Mouse (Mus musculus): ENCODE measurements around the gene 5330417C22Rik. TPM values are rescaled to one million over a fixed set of nuclear protein-coding genes. Genes with fewer than 3 reads are reported as not detected.

Gene 5330417C22Rik
- polyA plus RNA-seq, 1 experiment = not detected

DNA sequence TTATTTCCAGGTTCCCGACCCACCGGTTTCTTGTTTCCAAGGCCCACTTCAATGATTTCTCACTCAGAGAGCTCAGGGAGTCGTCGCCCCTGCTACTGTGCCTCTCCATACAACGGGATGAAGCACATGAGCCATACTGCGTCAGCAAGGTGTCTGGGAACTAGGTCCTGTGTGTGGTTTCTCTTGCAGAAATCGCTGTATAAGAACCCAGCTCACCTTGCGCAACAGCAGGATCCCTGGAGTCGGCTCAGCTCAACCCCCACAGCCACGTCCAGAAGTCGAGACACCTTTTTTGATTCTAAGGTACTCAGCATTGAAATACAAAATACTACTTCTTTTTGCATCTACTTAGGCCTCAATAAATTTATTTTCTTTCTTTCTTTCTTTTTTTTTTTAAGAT lies 6.0 kb upstream of the 5330417C22Rik start:
- no peak for TF ChIP-seq GATA1 (IDR thresholded peaks at IDR 0.05; ENCODE audit: low read length)

DNA sequence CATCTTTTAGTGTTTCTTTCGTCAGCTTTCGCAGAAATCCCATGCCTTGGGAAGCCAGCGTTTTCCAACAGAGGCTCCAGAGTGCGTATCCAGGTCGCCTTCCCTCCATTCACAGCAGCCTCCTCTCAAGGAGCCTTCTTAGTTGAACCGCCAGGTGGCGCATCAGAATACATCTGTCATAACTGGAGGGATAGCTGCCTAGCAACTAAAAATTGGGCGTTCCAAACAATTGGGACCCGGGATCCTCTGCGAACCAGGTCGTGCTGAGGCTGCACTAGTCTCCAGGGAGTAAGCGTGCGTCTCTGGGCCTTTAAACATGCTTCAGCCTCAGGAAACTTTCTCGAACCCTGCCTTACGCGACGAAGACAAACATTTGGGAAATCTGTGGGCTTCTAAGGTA lies 967 bp upstream of the 5330417C22Rik start:
- TF ChIP-seq GATA1 (IDR thresholded peaks at IDR 0.05; ENCODE audit: low read length) = no peak

DNA sequence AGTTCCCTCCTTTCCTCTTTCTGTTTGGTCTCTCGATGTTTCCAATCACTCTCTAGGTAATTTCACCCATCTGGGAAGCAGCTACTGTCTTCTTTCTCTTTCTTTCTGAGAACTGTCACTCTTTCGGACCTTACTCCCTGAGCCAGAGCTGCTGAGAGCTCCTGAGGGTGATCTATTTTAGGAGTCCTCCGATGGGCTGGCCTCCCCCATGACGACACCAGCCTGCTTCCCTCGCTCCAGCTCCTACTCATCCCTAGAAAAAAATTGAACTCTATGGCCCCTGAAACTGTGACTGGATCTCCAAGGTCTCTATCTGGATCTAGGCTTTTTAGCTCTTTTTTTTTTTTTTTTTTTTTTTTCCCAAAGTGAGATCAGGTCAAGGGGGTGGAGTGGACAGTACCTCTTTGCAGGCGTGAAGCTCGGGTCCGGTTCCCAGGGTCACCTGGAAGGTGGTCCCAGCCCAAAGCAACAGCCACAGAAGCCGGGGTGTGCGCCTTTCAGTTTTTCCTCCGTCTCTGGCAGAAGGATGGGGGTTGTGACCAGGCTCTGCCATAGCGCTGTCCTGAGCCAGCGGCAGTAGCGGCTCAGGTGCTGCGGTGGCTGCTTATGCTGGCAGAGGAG lies 330 bp downstream of the 5330417C22Rik start:
- TF ChIP-seq GATA1 (IDR thresholded peaks at IDR 0.05; ENCODE audit: low read length) = no peak

DNA sequence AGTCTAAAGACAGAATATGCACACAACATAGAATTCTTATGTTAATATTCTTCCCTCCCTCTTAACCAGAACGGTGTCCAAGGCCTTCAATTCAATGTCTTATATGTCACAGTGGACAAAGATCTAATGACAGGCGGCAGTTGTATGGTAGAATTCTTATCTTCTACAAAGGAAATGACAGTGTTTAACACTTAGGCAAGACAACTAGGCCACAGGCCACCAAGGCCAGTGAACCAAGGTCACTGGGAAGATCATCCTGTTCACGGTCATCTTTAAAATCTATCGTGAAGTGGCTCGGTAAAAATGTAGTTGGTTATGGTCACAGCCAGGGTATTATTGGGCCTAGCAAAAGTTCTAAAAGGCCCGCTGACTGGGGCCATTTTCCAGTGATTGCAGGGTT lies 2.4 kb downstream of the 5330417C22Rik start, which contains the start of gene 1700013F07Rik:
Gene 1700013F07Rik, plus strand, starts transcription at position 200 of the 400 bp plus-strand sequence.
- no peak for TF ChIP-seq GATA1 (IDR thresholded peaks at IDR 0.05; ENCODE audit: low read length)

DNA sequence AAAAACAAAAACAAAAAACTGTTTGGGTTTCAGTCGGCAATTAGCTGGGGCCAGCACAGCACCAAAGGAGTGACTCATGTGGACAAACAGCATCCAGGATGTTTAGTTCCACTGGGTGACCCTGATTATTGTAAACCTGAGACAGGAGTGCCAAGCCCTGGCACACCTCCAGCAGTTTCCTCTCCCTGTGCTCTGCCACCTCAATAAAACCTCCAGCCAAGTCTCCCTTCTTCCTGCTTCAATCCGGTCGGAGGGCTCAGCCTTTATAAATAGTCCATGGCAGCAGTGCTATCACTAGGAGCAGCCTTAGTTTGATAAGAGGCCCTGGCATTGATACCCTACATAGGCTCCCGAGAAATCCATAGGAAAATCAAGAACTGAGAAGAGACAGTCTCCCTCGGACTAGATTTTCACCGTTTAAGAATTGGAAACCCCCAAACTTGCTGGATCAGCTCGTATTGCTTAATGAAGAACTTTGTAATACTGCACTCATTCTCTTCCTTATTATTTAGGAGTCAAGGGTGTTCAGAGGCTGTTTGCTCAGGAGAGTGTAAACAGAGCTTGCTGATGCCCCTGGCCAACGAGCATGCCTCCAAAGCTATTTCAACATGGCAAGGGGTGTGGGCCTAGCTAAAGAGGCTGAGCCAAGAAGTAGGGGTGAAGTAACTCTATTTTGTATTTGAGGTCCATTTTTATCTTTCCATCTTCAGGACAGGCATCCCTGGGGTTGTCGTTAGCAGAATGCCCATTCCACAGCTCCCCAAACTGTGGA lies 3.0 kb downstream of the 5330417C22Rik start:
- no peak for TF ChIP-seq GATA1 (IDR thresholded peaks at IDR 0.05; ENCODE audit: low read length)

DNA sequence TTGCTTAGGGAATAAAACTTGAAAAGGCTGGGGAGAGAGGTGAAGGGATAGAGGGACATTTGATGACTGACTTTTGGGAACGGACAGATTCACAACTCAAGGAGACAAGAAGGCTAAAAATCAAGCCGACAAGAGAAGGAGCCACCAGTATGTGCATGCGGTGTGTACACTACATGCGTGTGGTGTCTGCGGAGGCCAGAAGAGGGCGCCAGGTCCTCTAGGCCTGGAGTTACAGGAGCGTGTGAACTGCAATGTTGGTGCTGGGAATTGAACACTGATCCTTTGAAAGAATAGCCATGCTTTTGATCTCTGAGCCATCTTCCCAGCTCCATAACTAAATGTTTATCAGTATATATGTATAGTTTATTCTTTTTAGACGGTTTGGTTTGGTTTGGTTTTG lies 7.8 kb downstream of the 5330417C22Rik start:
- TF ChIP-seq GATA1 (IDR thresholded peaks at IDR 0.05; ENCODE audit: low read length) = no peak

DNA sequence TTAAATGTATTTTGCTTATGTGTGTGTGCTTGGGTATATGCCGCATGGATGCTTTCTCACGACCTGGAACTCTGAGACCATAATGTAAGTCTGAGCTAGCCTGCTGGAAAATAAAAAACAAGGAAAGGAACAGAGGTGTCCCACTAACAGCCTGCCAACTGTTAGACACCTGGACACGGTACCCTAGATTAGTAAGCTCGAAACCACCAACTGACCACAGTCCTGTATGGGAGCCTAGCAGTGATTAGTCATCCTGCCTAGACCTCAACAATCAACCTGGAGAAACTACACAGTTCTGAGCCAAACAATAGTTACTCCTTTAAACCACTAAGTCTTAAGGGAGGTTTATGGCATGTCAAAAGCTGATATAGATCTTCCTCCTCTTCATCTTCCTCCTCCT lies 12.9 kb downstream of the 5330417C22Rik start:
- TF ChIP-seq GATA1 (IDR thresholded peaks at IDR 0.05; ENCODE audit: low read length) = no peak

DNA sequence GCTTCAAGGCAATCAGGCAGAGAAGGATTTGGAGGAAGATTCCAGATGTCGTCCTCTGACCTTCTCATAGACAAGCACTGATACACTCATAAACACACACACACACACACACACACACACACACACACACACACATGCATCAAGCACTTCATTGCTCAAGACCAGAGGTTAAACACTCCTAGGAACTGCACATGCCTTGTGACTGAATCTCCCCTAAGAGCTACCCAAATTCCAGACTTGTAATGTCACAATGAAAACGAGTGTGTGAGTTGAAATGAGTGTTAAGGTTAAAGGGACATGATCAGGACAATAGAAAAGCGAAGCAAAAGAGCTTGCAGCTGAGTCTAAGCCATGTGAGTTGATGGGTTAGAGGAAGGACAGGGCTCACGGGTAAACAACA lies 18.1 kb downstream of the 5330417C22Rik start:
- TF ChIP-seq GATA1 (IDR thresholded peaks at IDR 0.05; ENCODE audit: low read length) = no peak

DNA sequence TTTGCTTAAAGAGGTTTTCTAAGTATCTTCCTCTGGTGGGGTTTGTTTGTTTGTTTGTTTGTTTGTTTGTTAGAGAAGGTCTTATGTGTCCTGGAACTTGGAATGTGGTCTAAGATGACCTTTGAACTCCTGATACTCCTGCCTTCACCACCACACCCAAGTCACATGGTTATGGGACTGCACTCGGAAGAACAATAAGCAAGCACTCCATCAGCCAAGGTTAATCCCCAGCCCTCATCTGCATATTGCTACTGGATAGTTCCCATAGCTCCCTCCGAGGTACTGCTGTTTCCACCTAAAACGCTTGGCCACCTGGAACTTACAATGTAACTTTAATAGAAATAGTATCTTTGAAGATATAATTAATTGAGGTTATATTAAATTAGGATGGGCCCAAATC lies 22.9 kb downstream of the 5330417C22Rik start:
- no peak for TF ChIP-seq GATA1 (IDR thresholded peaks at IDR 0.05; ENCODE audit: low read length)

DNA sequence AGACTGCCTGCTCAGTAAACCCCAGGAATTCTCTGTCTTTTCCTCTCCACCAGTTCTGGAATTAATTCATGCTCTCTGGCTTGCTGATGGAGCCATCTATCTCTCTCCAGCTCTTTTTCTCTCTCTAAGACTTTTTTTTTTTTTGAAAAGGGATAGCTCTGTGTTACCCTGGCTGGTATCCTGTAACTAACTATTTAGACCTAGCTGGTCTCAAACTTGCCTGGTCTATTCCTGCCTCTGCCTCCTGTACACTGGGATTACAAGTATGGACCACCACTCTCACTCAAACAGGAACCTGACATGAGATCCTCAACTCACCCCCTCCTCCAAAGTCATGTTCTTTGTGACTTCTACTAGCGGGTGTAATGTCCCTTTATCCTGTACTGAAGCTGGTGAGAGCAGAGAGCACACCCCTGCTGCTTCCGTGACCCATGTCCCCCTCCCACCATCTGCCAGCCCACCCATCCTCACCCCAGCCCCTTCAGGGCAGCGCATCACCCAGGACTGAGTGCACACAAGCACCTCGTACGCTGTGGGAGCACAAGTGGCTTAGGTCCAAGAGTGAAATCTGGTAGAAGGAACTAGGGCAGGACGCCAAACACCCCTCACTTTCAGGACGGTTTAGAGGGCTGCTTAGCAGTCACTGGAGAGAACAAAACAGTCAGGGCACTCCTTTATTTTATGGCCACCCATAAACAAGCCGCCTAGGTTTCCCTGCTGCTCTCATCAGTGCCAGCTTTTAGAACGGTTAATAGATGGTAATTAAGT lies 25.4 kb downstream of the 5330417C22Rik start:
- TF ChIP-seq GATA1 (IDR thresholded peaks at IDR 0.05; ENCODE audit: low read length) = no peak

DNA sequence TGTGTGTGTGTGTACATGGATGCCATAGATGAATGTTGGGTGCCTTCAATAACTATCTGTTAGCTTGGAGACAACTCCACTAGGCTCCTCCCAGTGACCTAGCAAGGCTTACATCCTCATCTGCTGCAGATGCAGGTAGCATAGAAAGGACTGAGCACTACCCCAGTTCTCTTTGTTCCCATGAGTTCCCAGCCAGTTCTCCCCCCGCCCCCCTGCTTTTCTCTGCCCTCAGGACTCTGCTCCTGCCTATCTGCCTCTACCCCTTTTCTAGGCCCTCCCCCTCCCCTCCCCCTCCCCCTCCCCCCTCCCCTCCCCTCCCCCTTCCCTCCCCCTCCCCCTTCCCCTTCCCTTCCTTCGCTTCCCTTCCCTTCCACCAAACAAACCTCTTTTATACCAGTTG lies 26.2 kb downstream of the 5330417C22Rik start:
- no peak for TF ChIP-seq GATA1 (IDR thresholded peaks at IDR 0.05; ENCODE audit: low read length)

DNA sequence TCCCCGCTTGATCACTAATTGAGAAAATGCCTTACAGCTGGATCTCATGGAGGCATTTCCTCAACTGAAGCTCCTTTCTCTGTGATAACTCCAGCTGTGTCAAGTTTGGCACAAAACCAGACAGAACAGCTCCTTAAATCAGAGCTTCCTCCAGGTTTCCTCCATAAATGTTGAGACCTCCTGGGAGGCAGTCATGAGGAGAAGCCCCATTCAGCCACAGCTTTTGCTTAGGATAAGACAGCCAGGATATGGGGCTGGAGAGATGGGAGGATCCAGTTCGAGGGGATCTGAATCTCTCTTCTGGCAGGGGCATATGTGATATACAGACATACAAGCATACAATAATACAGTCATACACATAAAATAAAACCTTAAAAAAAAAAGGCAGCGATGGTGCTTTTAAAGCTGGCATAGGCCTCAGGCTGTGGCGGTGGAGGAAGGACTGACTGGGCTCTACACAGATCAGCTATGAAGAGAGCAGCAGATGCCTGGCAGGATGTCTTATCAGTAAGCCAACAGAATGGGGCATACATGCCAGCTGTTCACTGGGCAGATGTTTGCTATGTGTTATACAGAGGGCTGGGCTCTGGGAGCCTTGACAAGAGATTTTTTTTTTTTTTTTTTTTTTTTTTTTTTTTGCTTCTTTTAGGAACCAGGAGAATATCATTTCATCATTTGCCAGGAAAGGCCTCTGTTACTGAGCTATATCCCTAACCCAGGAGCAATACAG lies 27.4 kb downstream of the 5330417C22Rik start:
- no peak for TF ChIP-seq GATA1 (IDR thresholded peaks at IDR 0.05; ENCODE audit: low read length)

DNA sequence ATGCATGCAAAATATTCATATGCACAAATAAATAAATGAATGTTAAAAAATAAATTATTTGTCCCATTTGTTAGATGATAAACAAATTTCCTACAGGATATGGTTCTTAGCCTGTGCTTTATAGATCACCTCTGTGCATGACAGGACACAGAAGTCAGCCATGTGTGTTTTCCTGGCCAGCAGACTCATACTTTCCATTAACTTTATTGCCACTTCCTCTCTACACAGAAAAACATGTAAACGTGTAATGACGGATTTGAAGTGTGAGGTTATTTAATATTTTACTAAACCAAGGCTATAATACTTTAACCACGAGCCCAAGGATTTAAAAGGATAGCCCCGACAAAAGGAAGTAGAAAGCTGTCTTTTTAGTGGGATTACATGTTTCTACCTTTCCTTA lies 32.4 kb downstream of the 5330417C22Rik start:
- TF ChIP-seq GATA1 (IDR thresholded peaks at IDR 0.05; ENCODE audit: low read length) = no peak

DNA sequence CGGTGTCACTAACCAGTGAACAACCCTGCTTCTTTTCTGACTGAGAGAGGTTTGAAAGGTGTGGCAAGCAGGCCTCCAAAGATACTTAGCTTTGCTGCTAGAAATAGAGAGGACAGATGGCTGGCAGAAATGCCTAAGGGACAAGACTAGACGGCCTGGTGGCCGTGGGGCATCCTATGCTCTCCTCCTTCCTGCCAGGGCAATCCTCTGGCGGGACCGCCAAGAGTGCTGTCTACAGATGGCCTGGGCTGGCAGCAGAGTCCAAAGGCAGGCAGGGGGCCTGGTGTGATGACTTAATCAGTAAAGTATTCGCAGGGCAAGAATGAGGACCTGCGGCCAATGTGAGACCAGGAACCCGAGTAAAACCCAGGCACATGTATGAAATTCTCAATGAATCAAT lies 36.5 kb downstream of the 5330417C22Rik start:
- TF ChIP-seq GATA1 (IDR thresholded peaks at IDR 0.05; ENCODE audit: low read length) = no peak

DNA sequence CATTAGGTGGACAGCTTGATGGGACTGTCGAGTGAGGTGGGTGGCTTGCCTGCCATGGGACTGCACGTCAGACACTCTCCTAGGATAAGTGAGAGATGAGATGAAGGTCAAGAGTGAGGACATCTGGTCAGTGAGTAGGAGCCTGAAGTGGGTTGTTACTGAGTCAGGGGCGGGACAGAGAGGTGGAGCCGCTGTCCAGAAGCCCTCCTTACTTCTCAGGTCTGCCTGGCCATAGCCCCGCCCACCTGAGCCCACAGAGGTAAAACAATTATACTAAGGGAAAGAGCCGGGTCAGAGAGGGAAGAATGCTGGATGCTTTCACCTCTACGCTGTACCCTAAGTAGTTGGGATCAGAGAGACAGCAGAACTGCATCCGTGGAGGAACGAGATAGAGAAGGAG lies 38.7 kb downstream of the 5330417C22Rik start:
- TF ChIP-seq GATA1 (IDR thresholded peaks at IDR 0.05; ENCODE audit: low read length) = no peak

DNA sequence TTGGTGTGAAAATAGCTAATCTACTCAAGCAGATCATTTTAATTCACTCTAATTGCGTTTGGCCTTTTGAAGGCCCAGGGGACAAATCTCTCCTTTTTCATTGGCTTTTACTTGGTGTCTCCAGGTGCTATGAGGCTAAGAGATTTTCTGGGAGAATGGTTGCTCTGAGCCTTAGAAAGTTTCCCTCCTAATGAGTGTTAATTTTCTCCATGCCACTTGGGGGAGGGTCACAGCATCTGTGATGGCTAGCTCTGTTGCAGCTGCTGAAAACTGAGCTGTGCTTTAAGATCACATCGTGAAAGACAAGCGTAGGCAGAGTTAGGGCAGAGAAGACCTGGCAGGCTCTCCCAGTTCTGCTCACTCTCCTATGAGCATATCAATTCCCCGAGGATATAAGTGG lies 40.9 kb downstream of the 5330417C22Rik start:
- no peak for TF ChIP-seq GATA1 (IDR thresholded peaks at IDR 0.05; ENCODE audit: low read length)

All from G1E-ER4 (cell line).